11 mouse cellular contexts compared by ENCODE assay signal in the genomic region with DNA sequence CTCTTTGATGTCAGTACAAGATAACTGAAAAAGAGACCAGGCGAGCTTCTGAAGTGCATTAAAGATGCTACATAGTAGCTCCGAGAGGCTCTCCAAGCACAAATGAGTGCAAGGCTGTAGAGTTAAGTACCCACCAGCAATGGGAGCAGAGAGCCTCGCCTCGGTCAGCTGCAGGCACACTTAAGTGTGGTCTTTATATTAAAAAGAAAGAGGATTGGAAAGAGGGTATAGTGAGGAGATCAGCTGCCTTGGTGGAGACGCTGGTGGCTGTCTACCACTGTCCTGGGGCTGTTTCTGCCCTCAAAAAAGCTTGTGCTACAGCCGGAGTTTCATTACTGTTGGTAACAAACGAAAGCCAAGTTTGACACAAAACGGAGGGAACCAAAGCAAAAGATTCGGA.
DNase-seq lines count a peak whose midpoint lies in the region; ATAC-seq and TF ChIP-seq lines count a peak whose summit lies in the region.
"Had no signal": no experiment of that assay in that cellular context is flagged by ENCODE, and none has a peak within 500 bp of the region (broad histone marks: within the 10 kb centered on the region; RNA-seq: fewer than 3 reads in every experiment).

No protein-coding gene starts in this region.

- TF ChIP-seq EP300 in heart, postnatal 0 days (IDR thresholded peaks at IDR 0.05; ENCODE audit: low read depth): no peak

- TF ChIP-seq CTCF in heart, postnatal 0 days (IDR thresholded peaks at IDR 0.05; ENCODE audit: low read depth): no peak
- TF ChIP-seq CTCF in olfactory bulb, adult 2 months (IDR thresholded peaks at IDR 0.05; ENCODE audit: insufficient read depth, low read depth, low read length): no peak

- no peak for TF ChIP-seq POLR2A in olfactory bulb, adult 2 months (IDR thresholded peaks at IDR 0.05; ENCODE audit: insufficient read depth, low read depth, low read length)

- 80% methylated on average over 9 of the region's 9 CpGs for WGBS in heart, postnatal 0 days
- WGBS in midbrain, embryonic 15.5 days: 56% methylated on average over 9 of the region's 9 CpGs
- WGBS in midbrain, embryonic 10.5 days: 67% methylated on average over 9 of the region's 9 CpGs
- 9% methylated on average over 9 of the region's 9 CpGs for WGBS in olfactory bulb, adult 2 months

- no peak for ATAC-seq in heart, postnatal 0 days (ENCODE audit: insufficient read depth, low read depth)
- ATAC-seq in midbrain, embryonic 15.5 days (replicated peaks): no peak

- no peak overlapping the region for H3K4me2 ChIP-seq in heart, postnatal 0 days (ENCODE audit: low read depth, low read length)
- H3K4me2 ChIP-seq in midbrain, embryonic 15.5 days: peak overlapping the region; percentile 25; the same call in 1 of the 2 replicates

- H3K27ac ChIP-seq in heart, postnatal 0 days (ENCODE audit: low read depth): peak overlapping the region; percentile 3; the same call in 1 of the 2 replicates
- H3K27ac ChIP-seq in midbrain, embryonic 15.5 days: peak overlapping the region; percentile 65
- H3K27ac ChIP-seq in midbrain, embryonic 10.5 days (replicated peaks): no peak overlapping the region
- H3K27ac ChIP-seq in brown adipose tissue, adult 24 weeks (replicated peaks; ENCODE audit: low read depth, low read length): peak overlapping the region; percentile 88
- H3K27ac ChIP-seq in olfactory bulb, adult 2 months (ENCODE audit: insufficient read depth, low read depth, low read length): peak overlapping the region; percentile 100
- H3K27ac ChIP-seq: kidney, postnatal 0 days had no signal

- no peak overlapping the region for H3K9ac ChIP-seq in heart, postnatal 0 days (replicated peaks; ENCODE audit: low read depth, low read length)
- H3K9ac ChIP-seq in midbrain, embryonic 15.5 days: peak overlapping the region; percentile 20; the same call in 1 of the 2 replicates
- H3K9ac ChIP-seq: lung, embryonic 15.5 days had no signal

- H3K9me3 ChIP-seq in heart, postnatal 0 days (replicated peaks; ENCODE audit: control insufficient read depth, low read length): no peaks in the 10 kb centered on the region
- no peaks in the 10 kb centered on the region for H3K9me3 ChIP-seq in midbrain, embryonic 15.5 days
- no peaks in the 10 kb centered on the region for H3K9me3 ChIP-seq in midbrain, embryonic 10.5 days (replicated peaks)
- H3K9me3 ChIP-seq: lung, embryonic 15.5 days had no signal

- peaks cover 18% of the 10 kb centered on the region for H3K4me1 ChIP-seq in heart, postnatal 0 days (ENCODE audit: control insufficient read depth, insufficient read depth)
- peaks cover 19% of the 10 kb centered on the region for H3K4me1 ChIP-seq in midbrain, embryonic 15.5 days
- H3K4me1 ChIP-seq in midbrain, embryonic 10.5 days: peaks cover 14% of the 10 kb centered on the region
- peaks cover 28% of the 10 kb centered on the region for H3K4me1 ChIP-seq in brown adipose tissue, adult 24 weeks (ENCODE audit: control insufficient read depth, insufficient read depth, insufficient read length, low read length)
- peaks cover 30% of the 10 kb centered on the region for H3K4me1 ChIP-seq in olfactory bulb, adult 2 months (ENCODE audit: control insufficient read depth, insufficient read depth, low read length)

- DNase-seq in heart, postnatal 0 days (ENCODE audit: low spot score): no peak
- DNase-seq in heart, adult 8-10 months (ENCODE audit: low spot score): no peak
- DNase-seq in midbrain, embryonic 10.5 days (ENCODE audit: low spot score): no peak
- DNase-seq in right cerebral cortex, postnatal 10 days (ENCODE audit: low spot score in 2 of 2): no peak
- DNase-seq: adrenal gland, postnatal 25 days; thymus, postnatal 14 days had no signal

- peaks cover 9% of the 10 kb centered on the region; the same call in 1 of the 2 replicates for H3K36me3 ChIP-seq in heart, postnatal 0 days (replicated peaks; ENCODE audit: control insufficient read depth, insufficient read depth, low read length)
- H3K36me3 ChIP-seq in midbrain, embryonic 15.5 days (replicated peaks): no peaks in the 10 kb centered on the region
- H3K36me3 ChIP-seq in midbrain, embryonic 10.5 days: no peaks in the 10 kb centered on the region
- H3K36me3 ChIP-seq: lung, embryonic 15.5 days had no signal

- H3K4me3 ChIP-seq in heart, postnatal 0 days (ENCODE audit: low read depth, low read length): no peak overlapping the region
- no peak overlapping the region for H3K4me3 ChIP-seq in midbrain, embryonic 15.5 days
- no peak overlapping the region for H3K4me3 ChIP-seq in midbrain, embryonic 10.5 days
- H3K4me3 ChIP-seq in brown adipose tissue, adult 24 weeks (ENCODE audit: insufficient read depth, low read depth, low read length): peak overlapping the region; percentile 51
- peak overlapping the region; percentile 42 for H3K4me3 ChIP-seq in olfactory bulb, adult 2 months (ENCODE audit: insufficient read depth, low read depth, low read length)

- no peaks in the 10 kb centered on the region for H3K27me3 ChIP-seq in heart, postnatal 0 days (ENCODE audit: control insufficient read depth, insufficient read depth, low read length)
- H3K27me3 ChIP-seq in midbrain, embryonic 15.5 days (replicated peaks): peaks cover 52% of the 10 kb centered on the region
- peaks cover 100% of the 10 kb centered on the region for H3K27me3 ChIP-seq in midbrain, embryonic 10.5 days (ENCODE audit: low read depth, poor library complexity, severe bottlenecking)

Comparison
In these comparisons a context has a peak if more than half of its experiments do, and no peak if none do; other contexts are left out.
1. H3K4me3 ChIP-seq: peak in brown adipose tissue, adult 24 weeks (single experiment) and olfactory bulb, adult 2 months (single experiment); none in heart, postnatal 0 days (single experiment), midbrain, embryonic 15.5 days (single experiment) and midbrain, embryonic 10.5 days (single experiment).